Mouse (Mus musculus) cerebellum, adult (tissue): ENCODE data around the gene Krt2.

Source experiments
- ATAC-seq: cut with Nextera tagmentation; 2 replicates; pipeline ENCODE4 v1.9.2; 2017; ENCODE audit warnings: mild to moderate bottlenecking, moderate library complexity, mixed read lengths; ENCODE audit not compliant: insufficient number of reproducible peaks, low FRiP score, low TSS enrichment

Gene Krt2

DNA sequence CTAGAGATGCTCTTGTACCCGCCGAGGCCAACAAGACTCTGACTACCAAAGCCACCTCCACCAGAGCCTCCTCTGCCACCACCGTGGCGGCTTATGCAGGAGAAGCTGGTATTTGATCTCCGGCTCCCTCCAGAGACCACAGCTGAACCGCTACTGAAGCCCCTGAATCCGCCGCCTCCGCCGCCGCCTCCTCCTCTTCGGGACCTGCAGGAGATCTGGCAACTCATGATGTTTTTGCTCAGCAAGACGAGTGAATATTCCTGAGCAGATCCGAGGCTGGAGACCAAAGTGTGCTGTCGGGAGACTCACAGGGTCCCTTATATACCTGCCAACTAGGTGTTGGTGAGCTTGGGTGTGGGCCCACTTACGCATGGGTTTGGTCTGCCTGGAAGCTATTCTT lies at the start of gene Krt2:
Gene Krt2, minus strand, starts transcription at position 295 of the 400 bp plus-strand sequence.
- no peak for ATAC-seq

- ATAC-seq: no peak
Observed at GRCm38 (mm10) chr15:101866754-101867153, 48.8 kb upstream of the Krt2 start.

GRCm38 (mm10) chr15:101860421-101861130 lies 42.6 kb upstream of the Krt2 start:
- ATAC-seq: no peak

GRCm38 (mm10) chr15:101859735-101860170 lies 41.8 kb upstream of the Krt2 start:
- ATAC-seq: no peak

- no peak for ATAC-seq
Observed at GRCm38 (mm10) chr15:101858673-101859425, 40.9 kb upstream of the Krt2 start.

- ATAC-seq: no peak
Observed at GRCm38 (mm10) chr15:101856696-101857095, 38.7 kb upstream of the Krt2 start.

DNA sequence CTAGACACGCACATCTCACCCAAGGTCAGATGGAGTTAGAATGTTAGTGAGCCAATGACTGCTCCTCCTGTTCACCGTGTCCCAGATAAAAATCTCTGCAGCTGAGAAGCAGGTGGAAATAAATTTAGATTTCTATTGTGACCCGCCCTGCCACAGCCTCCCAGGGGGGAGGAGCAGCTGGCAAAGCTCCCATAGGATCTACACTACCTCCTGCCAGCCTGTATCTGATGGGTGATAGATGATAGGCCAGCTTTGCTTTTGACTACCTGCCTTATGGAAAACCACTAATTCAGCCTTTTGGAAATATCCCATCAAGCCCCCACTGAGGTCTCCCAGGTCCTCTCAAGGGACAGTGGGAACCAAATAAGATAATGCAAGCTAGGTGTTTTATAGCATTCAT lies 37.8 kb upstream of the Krt2 start:
- no peak for ATAC-seq

- no peak for ATAC-seq
Observed at GRCm38 (mm10) chr15:101854294-101854693, 36.3 kb upstream of the Krt2 start.

DNA sequence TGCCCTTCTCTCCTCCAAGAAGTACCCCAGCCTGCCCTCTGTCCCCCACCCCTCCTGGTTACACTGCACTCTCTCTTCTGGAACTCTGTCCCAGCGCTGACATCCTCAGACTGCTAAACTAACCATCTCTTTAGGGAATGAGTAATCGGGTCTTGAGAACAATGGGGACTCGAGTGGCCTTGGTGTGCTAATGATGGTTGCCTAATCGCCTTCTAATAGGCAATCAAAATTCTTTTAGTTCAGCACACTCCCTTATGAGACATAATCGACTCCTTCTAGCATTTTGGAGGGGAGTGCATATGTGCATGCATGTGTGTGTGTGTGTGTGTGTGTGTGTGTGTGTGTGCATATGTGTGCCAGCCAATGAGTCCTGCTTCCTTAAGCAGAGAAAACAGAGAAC lies 34.6 kb upstream of the Krt2 start:
- ATAC-seq: no peak

DNA sequence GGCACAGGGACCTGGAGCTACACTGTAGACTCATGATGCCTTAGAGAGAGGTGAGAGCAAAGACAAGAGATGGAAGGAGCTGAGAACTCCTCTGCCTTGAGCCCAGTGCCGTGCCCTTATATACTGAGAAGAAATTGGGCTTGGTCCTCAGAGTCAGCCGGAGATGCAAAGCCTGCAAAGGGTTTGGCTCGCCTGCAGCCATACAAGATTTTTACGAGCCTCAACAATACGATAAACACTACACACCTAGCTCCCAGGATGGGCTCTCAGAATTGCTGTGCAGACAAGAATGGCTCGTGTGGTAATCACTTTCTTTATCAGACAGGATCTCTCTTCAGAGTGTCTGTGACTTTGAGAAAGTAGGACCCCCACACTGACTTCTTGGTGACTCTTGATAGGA lies 32.7 kb upstream of the Krt2 start, which contains the start of gene Krt1:
Gene Krt1, minus strand, starts transcription at position 101 of the 400 bp plus-strand sequence.
- ATAC-seq: no peak

DNA sequence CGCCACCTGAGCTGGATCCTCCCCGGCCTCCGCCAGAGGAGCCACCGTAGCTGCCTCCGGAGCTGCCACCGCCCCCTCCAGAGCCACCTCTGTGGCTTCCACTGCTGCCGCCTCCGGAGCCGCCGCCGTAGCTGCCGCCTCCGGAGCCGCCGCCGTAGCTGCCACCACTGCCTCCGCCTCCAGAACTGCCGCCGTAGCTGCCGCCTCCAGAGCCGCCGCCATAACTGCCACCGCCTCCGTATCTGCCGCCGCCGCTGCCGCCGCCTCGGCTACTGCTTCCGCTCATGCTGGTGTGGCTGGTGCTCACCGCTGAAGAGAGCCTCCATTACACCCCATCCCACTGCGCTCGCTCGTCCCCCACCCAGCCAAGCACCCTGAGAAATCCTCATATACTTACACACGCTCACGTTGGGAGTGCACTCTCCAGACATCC lies 28.0 kb upstream of the Krt2 start:
- ATAC-seq: peak; percentile 54; the same call in 1 of the 2 replicates

DNA sequence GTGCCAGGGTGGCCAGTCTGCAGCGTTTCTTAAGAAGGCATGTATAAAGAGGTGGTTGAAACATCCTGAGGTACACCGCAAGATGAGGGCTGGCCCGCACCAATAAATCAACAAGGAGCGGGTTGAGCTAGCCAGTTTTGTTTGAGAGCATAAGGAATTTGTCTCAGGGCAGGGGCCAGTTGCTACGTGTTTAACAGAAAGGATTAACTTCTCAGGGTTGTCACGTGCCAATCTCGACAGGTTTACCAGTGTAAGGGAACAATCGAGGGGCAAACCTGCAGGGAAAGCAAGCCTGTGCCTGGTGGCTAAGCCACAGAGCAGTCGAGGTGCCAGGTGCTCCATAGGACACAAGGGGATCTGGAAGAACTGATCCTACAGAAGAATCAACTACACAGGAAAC lies 25.2 kb upstream of the Krt2 start:
- no peak for ATAC-seq

DNA sequence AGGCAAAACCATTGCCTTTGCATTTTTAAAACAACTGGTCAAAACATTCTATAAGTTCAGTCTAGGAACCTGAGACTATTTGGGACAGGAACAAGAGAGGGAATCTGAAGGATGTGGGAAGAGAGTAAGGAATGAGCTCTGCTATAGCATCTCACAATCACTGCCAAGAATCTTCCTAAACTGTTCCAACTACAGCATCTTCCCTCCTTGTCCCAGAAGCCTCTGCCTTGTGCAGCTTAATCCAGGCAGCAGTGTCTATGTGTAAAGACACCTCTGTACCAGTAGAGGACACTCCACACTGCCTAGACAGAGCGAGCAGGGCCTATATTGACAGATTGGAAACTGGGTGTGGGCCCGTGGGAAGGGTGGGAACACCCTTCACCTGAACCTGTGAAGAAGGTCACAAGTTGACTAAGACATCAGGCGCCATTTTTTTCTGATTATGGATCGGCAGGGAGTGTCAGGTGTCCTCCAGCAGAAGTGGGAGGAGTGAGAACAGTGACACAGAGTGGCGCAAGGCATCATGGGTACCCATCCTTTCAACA lies 16.9 kb upstream of the Krt2 start:
- ATAC-seq: no peak

GRCm38 (mm10) chr15:101833131-101833530 lies 15.2 kb upstream of the Krt2 start:
- no peak for ATAC-seq

GRCm38 (mm10) chr15:101829441-101829840 lies 11.5 kb upstream of the Krt2 start:
- ATAC-seq: no peak

DNA sequence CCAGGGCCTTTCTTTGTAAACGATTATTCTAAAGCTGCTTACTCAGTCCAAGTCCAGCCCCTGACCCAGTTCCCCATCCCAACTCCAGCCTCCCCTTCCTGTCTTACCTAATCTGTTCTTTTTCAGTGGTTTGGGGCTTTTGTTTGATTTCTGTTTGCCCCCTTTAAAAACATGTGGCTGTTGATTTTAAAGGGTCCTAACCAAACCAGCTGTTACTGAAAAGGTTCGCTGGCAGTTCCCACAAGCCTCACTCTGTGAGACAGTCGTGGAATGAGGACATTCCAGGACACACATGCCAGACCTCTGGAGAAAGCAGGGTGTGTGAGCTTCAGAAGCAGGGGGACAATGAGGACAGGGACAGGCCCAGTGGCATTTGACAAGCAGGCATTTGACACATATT lies 3.8 kb upstream of the Krt2 start:
- no peak for ATAC-seq

DNA sequence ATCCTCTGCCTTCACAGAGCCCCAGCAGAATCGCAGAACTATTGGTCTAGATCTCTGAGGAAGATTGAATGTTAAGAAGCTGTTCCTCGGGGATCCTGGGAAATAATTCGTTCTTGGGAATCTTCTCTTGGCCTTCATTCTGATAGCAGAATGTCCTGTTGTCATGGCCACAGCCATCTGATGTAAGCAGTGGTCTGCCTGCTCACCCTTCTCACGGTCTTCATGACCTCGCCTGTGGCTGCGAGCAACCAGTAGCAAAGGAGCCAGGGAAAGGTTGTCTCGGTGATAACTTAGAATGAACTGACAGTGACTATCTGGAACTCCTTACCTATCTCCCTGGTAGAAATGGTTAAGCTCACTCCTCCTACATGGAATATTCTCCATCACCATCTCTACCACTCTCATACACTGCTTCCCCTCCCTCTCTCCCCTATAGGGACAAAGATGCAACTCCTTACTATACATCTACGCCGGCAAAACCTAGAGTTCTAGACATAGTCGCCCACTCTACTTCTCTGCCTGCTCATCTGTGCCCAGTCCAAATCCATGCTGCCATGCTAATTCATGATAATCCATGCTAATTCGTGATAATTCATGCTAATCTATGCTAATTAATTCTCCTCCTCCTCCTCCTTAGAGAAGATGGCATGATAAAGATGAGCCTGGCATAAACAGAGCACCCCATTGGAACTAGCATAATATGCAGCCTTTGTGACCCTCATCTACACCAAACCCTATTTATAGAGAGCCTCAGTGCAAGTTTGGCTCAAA lies 14.7 kb downstream of the Krt2 start:
- no peak for ATAC-seq

- ATAC-seq: no peak
Observed at GRCm38 (mm10) chr15:101802296-101802835, 15.6 kb downstream of the Krt2 start, which contains the start of gene Krt73. Gene Krt73, minus strand, starts transcription at chr15:101802346.

DNA sequence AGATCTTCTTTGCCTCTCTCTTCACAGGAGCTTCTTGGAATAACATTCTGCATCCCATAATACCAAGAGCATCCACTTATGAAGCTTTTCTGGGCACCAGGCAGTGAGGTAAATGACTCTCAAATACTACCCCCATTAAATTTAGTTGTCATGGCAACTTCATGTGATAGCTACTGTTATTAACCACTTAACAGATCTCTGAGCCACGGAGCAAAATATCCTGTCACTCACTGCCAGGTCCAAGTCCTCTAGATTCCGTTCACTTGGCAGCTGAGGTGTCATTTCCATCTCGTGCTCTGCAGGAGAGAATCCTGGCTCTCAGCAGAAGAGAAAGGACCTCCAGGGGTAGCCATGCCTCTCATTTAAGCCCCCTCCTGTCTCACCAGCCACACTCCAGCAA lies 27.1 kb downstream of the Krt2 start:
- ATAC-seq: no peak

DNA sequence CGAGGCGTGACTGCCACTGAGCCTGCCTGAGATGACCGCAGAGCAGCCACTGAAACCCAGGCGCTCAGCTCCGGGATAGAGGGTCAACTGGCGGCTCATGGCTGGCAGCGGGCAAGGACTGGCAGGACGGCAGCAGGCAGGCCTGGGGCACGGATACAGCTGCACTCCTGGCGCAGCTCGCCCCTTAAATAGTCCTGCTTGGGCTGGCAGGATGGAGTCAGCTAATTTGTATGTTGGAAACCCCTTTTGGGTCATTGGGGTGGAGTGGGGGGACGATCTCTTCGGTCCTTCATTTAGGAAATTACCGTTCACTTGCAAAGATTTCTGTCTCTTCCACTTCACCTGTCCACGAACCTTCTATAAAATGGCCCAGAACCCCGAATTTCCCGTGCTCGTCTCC lies 31.6 kb downstream of the Krt2 start, which contains the start of gene Krt72:
Gene Krt72, minus strand, starts transcription at position 101 of the 400 bp plus-strand sequence.
- no peak for ATAC-seq
